Mouse (Mus musculus) right cerebral cortex, postnatal 4 days (tissue): Measurements from ENCODE around the gene Hoxa10.

Experiments used
- DNase-seq: peaks from one replicate; pipeline ENCODE4 v3.0.0-alpha.2; 2022

Gene Hoxa10

DNA sequence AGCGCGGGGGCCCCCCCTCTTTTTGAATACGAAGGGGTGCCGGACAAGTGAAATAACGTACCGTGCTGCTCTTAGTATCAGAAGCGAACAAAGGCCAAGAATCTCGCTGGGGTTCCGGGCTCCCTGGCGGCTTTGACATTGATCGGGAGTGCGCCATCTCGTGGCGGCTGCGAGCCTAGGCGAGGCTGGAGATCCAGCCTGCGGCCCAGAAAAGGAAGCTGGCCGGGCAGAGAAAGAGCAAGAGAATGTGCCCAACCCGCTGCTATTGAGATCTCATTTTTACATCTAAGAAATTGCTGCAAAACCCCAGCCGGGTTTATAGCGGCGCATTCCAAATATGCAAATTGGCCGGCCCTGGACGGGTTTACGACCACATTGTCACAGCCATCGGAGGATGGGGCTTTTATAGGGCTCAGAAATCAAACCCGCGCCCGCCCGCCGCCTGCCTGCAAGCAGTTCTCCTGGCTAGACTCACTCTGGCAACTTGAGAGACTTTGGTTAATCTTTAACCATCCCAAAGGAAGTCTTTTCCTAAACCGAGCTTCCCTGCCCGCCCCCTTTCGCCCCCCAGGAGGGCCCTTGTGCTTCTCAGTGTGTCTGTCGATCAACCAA lies at the start of gene Hoxa10:
Hoxa10 (minus strand) TSS at position 466 of the 612 bp plus-strand sequence.
- peak; percentile 70 for DNase-seq

DNA sequence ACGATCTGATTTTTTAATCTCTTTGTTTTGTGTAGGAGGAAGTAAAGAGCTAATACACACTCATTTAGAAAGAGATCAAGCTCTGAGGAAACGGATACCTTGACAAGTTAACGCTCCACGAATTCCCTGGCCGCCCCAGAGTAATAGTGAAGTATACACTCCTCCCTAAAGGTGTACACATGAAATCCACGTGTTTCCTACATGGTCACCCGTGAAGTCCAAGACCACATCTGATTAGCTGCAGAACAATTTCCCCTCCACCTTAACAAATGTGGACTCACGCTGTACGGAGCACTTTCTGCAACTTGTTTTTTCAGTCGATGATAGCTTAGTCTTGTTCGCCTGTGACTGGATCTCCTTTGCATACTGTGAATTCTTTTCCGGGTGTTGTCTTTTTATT lies 49.5 kb upstream of the Hoxa10 start:
- DNase-seq: no peak

DNA sequence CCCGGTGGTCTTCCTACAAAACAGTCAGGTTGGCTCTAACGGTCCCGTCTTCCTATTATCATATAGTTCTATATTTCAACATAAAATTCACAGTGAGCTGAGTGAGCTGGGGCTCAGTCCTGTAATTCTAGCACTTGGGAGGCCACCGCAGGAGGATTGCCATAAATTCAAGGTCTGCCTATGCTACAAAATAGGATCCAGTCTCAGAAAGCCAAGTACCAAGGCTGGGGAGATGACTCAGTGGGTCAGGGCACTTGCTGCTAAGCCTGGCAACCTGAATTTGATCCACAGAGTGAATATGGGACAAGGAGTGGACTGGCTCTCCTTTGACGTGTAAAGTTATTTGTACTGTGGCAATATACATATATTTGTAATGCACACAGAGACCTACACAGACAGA lies 43.2 kb upstream of the Hoxa10 start:
- DNase-seq: no peak

DNA sequence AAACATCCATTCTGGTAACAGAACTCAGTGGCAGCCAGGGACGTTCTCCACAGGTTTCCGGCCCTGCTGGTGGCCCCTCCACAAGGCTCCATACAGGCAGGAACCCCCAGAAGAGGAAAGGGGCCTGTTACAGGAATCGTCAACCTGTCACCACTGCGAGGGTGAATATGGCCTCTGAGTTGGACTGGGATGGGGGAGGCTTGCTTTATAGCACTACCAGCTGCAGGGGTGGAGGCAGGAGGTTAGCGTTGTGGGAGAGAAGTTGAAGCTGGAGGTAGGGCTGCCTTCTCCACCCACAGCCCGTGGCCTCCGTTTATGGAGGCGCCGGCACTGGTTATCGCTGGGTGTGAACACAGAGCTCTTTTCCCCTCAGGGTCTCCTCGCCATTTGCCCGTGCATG lies 40.4 kb upstream of the Hoxa10 start:
- no peak for DNase-seq

DNA sequence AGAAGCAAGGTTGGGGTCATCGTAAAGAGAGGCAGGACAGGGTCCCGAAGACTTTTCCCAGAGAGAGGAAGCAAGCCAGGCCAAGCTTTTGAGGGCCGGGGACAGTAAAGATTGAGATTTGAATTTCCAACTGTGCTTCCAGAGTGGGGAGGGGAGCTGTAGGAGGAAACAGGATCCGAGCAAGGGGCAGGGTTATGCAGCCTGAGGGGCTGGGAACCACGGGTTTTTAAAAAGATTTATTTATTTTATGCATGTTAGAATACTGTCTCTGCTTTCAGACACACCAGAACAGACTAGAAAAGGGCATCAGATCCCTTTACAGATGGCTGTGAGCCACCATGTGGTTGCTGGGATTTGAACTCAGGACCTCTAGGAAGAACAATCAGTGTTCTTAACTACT lies 36.3 kb upstream of the Hoxa10 start:
- DNase-seq: no peak

DNA sequence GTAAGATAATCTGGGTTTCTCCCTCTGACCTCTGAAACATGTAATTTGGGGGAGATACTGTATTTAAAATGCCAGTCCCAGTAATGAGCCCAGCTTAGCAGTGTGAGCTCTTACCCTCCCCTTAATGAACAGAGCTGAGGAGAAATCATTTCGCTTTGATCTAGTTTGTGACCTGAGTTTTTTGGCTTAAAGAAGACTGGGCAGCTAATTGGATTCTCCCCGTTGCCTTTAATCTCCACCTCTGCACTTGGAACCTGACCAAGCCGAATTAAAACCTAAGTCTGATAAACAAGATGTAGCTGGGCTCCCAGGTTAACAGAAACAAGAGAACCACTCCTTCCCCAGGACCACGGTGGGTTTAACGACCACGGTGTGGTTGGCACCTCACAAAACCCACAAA lies 35.7 kb upstream of the Hoxa10 start:
- DNase-seq: no peak

DNA sequence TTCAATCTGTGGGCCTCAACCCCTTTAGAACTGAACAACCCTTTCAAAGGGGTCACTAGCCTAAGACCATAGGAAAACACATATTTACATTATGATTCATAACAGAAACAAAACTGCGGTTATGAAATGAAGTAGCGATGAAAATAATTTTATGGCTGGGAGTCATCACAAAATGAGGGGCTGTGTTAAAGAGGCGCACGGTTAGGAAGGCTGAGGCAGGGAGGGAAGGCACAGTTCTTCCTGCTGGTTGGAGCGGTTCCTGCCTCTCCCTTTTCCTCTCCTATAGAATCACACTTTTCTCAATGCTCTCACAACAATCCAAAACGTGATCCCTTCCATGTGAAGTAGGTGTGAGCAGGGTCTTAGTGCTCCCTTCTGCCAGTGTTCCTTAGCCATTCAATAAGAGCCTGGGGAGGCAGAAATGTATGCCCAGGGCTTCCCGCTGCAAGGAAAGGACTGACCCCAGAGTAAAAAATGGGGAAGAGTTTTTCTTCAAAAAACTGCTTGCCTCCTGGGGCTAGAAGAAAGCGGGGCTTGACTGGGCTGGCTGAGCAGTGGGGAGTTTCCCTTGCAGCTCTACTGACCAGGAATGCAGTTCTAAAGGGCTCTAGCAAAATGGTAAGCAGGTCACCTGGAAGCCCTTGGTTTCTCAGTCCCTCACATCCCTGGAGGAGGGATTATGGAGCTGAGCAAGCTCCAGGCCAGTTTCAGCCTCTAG lies 35.1 kb upstream of the Hoxa10 start:
- DNase-seq: no peak

DNA sequence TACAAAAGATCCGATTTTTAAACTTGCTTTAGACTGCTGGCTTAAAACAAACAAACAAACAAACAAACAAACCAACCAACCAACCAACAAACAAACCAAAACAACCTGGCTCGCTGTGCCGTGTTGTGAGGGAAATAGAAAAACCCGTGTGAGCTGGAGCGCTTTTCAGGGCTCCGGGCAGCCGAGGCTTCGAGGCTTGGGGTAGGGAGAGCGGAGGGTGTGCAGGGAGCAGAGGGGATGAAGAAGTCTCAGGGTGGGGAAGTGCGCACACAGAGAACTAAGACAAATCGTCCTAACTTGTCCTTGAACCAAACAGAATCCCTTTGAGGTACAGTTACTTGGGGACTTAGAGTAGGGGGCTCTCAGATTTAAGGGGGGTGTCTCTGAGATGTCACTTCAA lies 33.9 kb upstream of the Hoxa10 start:
- DNase-seq: no peak

DNA sequence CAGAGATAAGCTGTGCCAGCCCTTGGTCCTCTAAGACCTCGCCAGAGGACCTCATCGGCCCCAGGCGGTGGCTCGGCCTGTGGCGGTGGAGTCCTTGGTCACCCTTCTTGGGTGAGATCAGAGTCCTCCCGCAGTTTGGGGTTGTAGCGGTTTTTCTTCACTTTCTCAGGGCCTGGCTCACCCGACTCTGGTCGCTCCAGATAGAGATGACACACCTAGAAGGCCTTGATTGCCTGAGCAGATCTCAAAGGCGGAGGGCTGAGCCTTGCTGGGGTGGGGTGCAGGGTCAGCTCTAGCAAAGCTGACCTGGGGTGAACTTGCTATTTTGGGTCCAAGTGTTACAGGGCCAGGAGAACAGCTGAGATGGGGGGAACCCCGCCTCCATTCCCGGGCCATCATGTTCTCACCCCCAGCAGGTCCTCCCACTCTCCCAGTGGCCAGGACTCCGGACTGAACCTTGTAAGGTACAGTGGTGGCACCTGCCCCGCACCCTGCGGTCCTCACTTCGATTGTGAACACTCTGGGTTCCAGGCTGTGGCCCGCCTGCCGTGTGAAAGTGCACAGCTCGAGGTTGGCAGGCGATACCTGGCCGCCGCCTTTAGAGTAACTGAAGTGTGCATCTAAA lies 33.1 kb upstream of the Hoxa10 start:
- DNase-seq: no peak

DNA sequence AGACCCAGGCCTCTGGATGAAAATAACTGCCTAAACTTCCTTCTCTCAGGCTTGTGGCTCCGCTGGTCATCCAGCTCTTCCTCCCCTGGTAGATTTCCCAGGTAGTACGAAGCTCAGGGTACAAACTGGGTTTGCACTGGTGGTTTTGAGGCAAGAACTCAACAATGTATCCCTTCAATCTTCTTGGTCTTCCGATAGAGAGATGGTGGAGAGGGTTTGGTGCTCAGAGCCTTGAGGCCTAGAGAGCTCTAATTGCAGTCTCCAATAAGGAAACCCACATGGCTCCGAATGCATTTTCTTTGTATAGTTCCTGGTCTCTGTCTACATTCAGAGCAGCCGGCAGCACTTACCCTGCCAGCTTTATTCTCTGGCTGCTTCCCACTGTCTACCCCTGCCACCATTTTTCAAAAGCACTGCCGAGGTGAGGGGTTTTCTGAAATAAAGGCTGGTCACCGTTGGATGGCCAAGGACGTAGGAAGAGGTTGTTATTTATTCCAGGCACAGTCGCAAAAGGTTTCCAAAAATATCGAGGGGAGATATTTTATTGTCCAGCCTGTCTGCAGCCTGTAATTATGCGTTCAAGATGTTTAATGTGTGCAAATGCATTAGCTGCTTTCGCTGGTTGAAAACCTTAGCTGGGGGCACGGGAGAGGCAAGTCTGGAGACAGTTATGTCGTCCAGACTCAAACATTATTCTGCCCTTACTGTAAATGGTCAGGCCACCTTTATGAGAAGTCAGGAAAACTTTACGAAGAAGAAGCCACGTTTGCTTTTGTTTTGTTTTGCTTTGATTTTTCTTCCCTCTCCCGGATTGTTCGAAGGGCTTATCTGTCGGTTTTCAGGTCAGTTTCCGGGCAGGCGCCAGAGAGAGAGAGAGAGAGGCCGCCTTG lies 32.4 kb upstream of the Hoxa10 start:
- DNase-seq: no peak

DNA sequence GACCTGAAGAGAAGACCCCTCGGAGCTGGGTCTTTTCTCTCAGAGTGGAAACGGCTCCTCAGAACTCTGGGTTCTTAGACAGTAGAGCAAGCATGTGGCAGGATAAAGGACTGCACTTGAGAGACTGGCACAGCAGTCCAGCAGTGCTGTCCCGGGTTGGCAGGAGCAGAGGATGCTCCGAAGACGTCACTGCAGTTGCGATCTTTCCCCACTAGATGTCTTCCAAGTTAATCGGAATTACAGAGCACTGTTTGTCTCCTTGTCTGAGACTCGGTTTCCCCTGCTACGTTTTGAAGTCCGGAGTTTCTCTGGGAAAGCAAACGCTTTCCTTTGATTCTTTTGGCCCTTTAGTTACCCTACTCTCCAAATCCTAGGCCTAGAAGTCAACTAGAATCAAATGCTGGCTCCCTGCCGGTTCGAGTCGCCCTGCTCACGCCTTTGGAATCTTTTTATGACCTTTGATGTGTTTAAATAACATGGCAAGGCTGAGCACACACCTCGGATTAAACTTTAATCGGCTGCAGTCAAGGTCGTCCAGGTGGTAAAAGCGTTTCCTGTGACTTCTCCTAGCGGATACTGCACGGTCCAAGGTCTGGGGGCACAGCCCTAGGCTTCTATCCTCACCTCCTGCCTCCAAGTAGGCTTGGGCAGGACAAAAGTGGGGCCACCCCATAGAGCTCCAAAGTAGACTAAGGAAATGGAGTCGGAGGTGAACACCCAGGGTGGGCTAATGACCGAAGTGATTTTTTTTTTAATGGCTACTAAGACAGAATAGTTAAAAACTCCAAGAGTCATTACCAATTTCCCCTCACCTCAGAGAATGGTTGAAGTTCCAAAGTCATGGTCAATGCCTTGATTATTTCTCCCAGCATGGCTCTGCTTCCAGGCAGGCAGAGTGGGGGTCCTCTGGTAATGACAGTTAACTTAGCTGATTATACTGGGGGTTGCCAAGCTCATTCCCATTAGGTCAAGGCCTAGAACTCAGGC lies 30.1 kb upstream of the Hoxa10 start:
- DNase-seq: peak; percentile 68

DNA sequence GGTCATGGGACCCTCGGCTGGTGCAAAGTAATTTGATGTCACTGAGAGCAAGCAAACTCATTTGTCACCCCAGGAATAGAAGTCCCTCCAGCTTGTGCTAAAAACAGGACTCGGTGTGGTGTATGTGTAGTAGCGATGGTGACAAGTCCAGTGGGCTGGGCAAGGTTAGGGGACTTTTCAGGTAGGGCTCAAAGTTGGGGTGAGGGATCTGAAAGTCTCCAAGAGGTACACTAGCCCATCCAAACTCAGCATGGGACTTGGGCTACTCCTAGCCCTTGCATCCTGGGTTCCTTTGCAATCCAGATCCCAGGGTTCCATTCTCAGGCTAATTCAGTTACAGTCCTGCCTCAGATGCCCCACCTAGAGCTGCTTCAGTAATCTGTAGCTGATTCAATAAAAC lies 28.1 kb upstream of the Hoxa10 start:
- DNase-seq: no peak

DNA sequence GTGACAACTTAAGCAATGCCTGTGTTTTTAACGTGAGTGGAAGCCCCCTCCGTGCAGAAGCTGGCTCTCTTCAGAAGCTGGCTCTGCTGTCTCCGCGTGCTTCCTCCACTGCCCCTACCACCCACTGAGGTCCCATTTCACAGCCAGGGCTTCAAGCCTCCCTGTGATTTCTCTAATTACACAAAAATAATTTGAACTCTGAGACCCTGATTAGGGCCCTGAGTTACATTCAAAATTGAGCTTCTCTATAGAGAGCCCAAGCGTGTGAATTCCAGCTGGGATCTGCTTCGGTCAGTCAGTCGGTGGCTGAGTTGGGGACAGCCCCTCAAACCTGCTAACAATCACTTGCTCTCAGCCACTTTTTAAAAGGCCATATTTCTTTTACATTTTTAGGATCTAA lies 27.7 kb upstream of the Hoxa10 start:
- no peak for DNase-seq

DNA sequence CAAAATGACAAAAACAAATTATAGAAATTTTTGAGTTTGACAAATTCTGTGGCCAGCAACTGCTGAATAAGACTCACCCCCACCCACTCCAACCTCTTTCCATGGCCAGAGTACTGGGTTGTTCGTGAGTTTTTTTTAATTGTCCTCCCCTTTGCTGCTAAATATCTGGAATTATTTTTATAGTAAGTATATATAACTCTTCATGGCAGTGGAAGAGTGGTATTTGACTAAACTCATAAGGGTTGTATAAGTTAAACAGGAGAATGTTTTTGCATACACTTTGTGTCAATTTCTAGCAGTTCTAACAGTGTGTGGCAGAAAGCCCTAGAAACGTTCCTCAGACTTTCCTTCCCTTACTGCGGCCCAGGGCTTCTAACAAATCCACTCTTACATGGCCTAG lies 27.0 kb upstream of the Hoxa10 start:
- DNase-seq: no peak

DNA sequence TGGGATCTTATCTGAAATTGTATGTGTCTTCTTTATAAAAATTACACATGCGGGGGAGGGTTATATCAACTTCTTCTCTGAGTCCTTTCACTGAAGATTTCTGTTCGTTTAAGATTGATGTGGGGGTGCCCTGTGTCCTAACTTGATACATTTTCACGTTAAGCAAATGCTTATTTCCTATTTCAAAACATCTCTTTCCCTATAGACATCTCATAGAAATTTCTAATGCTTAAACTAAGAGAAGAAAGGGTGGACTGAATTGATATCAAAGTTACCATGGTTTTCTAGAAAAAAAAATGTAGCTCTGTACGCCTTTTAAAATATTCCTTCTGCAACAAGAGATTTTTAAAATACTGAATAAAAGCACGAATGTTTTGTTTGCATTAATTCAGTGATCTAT lies 26.6 kb upstream of the Hoxa10 start:
- DNase-seq: no peak

DNA sequence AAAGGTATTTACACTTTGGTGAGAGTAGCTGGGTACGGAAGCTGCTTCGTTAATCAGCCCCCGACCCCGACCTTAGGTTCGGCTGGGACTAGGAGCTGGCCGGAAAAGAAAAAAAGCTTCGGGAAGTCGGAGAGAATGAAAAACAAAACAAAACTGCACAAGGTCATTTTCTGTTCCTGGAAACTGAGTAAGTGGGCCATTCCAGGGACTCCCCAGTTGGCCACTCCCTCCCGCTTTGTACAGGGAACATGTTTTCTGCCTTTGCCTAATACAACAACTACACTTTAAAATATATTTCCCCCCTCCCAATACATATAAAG lies 26.0 kb upstream of the Hoxa10 start:
- DNase-seq: no peak

DNA sequence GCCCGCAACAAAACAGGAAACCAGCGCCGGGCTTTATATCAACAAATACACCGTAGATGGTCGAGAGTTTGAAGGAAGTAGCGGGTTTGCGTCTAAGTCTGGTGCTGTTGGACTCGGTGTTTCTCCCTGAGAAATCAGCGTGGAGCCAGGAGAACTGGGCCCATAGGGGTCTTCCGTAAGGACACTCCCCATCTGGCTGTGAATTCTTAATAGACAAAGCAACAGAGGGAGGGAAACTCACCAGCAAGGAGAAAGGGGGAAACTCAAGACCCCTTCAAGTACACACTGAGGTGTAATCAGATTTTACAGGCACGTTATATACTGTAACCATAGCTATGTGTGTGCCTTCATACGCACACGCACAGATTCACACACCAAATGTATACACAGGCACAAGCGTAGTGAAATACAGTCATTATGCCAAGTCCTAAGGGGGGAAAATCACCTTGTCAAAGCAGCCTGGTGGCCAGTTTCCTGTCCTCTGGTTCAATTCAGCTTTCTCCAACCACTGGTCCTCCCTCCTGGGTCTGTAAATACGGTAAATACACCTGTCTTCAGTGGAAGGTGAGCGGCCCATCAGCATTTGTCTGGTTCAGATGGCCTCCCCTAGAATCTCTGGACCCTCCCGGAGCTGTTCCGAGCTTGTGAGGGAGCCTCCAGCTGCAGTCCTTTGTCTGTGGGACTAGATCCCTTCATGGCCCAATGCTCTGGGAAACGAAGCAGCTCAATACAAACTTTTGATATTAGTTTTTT lies 25.4 kb upstream of the Hoxa10 start:
- no peak for DNase-seq

DNA sequence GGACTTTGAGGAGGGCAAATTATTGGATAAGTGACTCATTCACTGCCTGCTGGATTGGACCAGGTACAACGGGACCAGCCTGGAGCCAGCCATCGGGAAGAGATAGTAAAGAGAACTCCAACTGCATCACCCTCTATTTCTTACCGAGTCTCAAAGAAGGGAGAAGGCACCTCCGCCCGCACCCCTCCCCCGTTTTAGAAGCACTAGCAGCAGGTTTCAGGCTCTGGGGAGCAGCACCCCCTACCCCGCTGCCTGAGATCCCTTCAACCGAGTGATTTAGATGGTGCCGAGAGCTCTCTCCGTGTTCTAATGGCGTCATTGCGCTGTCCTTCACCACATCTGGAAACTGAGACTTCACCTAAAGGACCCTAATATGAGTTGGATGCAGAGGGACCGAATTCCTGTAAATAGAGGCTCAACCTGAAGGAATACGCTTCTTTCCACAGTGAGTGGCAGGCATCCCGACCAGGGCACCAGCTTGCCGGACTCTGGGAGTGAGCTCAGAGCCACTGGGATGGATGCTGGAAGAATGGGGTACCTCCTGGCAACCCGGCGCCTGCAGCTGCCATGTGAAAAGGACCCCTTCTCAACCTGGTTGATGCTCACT lies 24.8 kb upstream of the Hoxa10 start:
- no peak for DNase-seq

DNA sequence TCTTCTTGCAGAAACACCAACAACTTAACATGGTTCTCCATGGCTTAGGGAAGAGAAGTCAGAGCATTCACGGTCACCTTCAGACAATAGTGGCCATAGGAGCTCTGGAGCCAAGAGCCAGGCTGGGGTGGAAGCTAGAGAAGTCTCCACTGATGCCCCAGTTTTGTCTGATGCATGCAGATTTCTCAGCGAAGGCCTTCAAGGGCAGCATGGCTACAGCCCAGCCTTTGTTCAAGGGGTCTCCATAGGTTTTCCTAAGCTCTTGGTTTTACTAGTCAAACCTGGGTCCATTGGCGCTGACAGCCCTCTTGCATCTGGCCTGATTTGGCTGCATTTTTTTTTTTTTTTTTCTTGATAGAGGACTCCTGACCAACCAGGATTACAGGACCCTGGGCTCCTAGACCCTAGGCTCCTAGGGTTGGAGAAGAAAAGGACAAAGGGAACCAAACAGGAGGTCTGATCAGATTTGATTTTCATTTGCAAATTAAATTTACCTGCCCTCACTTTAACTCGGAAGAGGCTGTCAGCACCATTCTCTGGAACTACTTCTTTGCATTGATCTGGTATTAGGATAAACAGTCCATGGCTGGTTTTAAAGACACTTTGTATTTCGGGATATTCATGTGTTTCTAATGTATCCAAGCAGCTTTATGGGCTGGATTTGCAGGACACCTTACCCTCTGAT lies 23.6 kb upstream of the Hoxa10 start:
- no peak for DNase-seq

DNA sequence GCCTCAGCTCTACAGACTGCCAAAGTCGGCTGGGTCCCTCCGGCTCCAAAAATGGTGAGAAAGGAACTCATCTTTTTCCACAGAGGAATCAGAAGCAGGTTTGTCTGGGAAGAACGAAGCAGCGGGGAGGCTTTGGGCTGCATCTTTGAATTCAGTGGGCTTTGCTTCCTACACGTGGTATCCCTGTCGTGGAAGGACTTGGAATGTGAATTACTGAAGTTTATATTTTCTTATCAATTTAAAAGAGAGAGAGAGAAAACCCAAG lies 22.6 kb upstream of the Hoxa10 start:
- no peak for DNase-seq
